Mouse (Mus musculus) urinary bladder, postnatal 14 days (tissue): ENCODE results near the gene Ccdc34.

Experiments used
- DNase-seq: peaks from one replicate; pipeline ENCODE4 v3.0.0; 2021; ENCODE audit warnings: low spot score

The Ccdc34 gene

DNA sequence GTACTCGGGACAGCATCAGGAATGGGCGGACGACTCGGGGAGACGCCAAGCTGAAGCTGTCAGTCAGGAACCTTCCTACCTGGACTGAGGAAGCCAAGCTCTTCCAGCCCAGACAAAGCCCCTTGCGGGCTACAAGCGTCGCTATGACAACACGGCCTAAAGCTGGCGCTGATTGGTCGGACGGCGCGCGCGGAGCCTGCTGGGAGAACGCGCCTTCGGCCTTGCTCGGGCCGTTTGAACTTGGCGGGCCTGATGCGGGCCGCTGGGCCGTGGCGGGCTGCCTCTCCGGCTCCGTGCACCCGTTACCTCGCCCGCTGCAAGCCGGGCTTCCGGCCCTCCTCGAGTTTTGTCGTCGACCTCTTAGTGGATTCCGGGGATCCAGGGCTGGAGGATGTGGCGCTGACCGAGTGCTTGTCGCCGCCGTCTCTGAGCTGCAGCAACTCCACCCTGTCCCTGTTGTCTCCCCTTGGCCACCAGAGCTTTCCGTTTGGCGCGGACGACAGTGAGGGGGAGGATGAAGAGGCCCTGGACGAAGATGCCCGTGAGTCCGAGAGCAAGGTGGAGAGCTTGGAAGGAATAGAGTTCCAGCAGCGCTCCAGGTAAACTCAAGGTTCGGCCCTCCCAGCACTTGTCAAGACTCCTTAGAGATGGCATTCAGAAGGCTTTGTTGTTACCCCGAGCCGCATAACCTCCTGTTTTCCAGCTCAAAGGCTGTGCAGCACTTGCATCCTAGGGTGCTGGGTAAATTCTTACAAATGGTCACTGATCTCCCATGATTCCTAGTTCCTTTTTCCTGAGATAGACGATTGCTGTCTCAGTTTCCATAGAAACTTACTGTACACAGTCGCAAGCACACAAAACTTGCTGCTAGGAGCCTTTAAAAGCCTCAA is at the start of gene Ccdc34:
TSS of gene Ccdc34 (plus strand) at position 202 of the 890 bp plus-strand sequence.
- peak; percentile 92 for DNase-seq

DNA sequence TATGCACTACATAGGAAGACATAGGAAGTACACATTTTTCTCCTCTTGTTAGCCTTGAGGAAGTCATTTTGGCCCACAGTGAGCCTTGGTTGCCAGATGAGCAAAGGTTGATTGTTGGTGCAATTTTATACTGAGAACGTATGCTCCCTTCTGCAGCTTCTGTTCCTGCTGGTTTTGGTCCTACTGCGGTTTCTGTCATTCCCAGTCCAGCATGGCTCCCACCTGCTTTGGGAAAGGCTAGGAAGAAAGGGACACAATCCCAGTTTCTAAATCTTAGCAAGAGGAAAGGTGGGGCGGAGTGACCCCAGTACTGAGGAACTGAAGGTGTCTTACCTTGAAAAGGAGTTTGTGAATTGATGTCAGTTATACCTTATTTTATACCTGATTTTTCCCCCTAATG is 48.2 kb upstream of the Ccdc34 start:
- DNase-seq: no peak

- DNase-seq: no peak
Measured at GRCm38 (mm10) chr2:109969926-109970532, 47.6 kb upstream of the Ccdc34 start.

DNA sequence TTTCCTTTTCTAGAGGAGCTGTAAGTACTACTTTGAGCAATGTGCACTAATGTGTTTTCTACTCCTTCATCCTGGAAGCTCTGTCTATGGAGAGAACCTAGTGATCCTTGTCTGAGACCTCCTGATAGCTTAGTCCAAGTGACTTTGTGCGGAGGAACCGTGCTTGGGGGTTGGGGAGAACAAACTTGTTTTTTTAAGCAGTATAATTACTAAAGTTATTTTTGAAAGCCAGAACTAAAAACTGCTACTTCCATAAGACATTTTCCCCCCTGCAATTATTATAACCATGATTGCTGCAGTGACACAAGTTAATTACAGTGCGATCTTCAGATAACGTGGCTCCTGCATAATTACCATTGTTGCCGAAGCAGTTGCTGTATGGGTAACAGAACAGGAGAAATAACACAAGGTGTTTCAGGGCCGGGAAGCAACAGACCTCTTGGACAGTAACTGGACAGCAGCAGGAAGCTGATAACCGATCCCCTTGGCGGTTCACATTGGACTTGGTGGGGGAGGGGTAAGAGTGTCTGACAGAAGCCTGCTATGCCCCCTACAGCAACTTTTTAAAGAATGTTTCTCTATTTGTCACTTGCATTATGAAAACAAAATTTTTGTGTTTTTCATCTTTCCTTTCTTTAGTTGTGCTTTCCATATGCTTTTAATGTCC is 46.7 kb upstream of the Ccdc34 start:
- no peak for DNase-seq

DNA sequence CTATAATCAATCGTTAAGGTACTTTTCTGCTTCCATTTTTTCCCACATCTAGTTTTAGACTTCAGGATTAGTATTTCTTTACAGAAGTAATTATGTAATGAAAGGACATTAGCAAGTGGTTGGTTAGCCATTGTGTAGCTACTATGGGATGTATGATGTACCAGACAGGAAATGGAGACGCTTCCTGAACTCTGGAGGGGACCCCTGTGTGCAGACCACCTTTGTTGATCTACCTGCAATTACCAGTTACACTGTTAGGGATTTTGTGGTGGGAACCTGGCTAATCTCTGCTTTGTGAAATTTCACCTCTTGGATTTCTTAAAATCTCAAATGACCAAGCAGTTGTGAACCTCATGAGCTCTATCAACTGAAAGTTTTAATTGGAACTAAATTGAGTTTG is 45.3 kb upstream of the Ccdc34 start:
- DNase-seq: no peak

DNA sequence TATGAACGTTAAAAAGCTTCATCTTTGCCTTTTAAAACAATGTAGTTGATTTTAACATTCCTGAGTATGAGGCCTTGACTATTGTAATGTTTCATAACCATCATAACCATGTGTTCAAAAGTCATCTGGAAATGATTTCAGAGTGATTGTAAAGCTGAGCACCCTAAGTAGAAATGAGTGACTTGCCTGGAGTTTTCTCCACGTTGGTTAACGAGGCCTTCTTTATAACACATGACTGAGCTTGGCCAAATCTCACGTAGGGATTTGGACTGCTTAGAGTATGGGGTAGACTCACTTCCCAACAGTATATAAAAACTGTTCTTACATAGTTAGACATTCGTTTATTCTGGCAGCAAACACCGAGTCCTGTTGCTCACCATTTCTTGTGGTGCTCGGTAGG is 44.7 kb upstream of the Ccdc34 start:
- DNase-seq: no peak

- no peak for DNase-seq
Measured at GRCm38 (mm10) chr2:109974807-109975206, 42.8 kb upstream of the Ccdc34 start.

GRCm38 (mm10) chr2:109976181-109976580 is 41.4 kb upstream of the Ccdc34 start:
- DNase-seq: no peak

DNA sequence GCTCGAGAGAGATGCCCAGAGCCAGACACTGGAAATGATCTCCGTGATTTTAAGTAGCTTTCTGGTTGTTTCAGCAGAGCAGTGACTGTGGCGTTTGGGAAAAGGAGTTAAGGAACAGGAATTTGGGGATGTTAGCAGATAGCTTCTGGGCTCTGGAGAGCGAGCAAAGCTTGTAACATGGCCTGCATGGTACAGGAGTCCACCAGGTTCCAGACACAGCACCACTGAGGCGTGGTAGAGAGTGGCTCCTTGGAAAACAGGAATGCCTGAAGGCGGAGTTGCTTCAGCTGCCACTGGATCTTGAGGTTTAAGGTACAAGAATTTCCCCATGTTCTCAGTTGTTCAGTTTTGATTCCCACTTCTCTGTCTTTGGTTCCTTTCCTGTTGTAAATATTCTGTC is 40.3 kb upstream of the Ccdc34 start:
- DNase-seq: no peak

DNA sequence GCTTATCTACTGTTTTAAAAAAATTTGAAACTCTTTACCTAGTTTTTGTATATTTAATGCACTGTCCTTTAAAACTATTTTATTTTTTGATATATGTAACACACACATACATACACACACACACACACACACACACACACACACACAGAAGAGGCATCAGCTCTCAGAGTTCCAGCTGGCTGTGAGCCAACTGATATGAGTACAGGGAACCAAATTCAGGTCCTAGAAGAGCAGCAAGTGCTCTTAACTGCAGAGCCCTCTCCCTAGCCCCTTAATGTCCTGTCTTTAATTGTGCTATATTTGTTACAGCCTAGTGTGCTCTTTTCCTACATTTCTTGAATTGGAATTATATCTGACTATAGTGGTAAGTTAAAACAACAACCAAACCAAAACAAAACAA is 38.4 kb upstream of the Ccdc34 start:
- DNase-seq: no peak

GRCm38 (mm10) chr2:109983435-109983834 is 34.2 kb upstream of the Ccdc34 start:
- DNase-seq: no peak

- DNase-seq: no peak
Measured at GRCm38 (mm10) chr2:109984930-109985329, 32.7 kb upstream of the Ccdc34 start.

GRCm38 (mm10) chr2:109985560-109985959 is 32.1 kb upstream of the Ccdc34 start:
- no peak for DNase-seq

DNA sequence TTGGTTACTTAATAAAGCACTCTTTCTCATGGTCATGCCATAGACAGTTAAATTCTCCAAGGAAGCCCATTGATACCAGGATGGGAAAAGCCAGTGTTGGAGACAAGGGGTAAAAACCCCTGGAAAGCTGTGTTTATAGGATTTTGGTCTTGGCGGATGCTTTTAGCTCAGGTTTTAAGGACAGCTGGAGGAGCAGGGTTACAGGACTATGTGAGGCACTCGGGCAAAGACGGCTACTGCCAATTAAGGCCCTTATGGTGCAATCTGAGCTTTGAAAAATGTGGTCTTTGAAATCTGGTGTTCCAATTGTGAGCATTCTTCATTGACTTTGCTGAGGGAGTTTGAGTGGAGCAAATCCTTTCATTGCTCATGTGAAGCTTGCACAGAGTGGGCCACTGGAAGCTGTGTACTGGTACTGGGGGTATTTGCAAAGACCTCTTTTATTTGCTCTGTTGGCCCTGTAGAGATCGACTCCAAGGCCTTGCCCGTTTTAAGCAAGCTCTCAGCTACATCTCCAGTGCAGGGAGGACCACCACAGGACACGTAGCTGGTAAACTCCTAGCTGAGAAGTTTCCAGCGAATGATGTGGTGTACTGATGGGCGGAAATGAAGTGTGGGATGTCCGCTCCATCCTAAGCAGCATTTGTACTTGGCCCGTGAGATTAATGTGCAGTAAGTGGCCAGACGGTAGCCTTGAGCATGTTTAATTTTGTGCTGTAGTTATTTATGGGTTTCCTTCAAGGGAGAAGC is 31.4 kb upstream of the Ccdc34 start:
- DNase-seq: no peak

DNA sequence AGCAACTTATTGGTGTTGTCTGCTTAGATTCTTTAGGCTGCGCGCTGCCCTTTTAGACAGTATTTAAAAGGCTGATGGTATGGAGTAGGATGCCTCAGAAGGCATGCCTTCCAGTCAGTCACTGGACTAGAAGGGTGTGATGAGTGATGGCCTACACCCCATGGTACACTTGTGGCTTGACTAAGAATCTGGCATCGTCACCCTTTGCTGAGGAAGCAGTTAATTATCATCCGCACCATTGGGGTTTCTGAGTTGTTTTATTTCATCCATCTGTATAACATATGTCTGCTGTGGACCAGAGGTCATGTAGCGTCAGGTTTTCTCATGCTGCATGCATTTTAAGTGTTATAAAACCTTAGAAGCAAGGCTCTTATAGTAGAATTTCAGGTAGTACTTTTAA is 29.7 kb upstream of the Ccdc34 start:
- DNase-seq: no peak

- no peak for DNase-seq
Measured at GRCm38 (mm10) chr2:109989196-109989595, 28.4 kb upstream of the Ccdc34 start.

DNA sequence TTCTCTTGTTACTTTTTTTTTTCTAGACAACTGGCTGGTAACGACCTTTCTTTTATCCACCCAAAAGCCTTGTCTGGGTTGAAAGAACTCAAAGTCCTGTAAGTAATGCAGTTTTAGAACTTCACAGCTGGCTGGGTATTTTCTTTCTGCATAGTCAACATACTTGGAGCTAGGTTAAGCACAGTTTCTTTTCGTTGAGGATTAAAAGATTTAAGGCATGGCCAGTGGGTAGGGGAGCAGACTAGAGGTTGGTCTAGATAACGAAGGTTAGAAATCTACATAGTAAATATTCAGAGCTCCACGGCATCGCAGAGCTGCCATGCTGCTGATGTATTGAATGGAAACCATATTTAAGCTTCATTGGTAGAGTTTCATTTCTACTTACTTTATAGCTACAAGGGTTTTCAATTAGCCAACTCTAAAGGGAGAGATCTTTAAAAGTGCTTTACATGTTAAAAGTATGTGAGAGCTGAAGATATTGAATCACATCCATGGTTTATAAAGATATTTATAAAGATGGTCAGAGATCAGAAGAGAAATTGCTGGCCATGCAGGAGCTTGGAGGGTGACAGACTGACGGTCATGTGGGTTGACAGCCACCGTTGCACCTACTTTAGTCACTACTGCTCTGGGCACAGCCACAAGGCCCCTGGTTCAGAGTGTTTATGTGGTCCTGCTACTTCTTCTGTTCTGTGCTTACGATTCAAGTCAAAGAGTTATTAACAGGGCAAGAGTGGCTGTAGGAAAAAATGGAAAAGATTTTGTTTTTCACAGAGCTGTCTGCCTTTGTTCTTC is 27.7 kb upstream of the Ccdc34 start:
- DNase-seq: no peak

GRCm38 (mm10) chr2:109991754-109992153 is 25.9 kb upstream of the Ccdc34 start:
- no peak for DNase-seq

- no peak for DNase-seq
Measured at GRCm38 (mm10) chr2:109992448-109993073, 25.1 kb upstream of the Ccdc34 start.

DNA sequence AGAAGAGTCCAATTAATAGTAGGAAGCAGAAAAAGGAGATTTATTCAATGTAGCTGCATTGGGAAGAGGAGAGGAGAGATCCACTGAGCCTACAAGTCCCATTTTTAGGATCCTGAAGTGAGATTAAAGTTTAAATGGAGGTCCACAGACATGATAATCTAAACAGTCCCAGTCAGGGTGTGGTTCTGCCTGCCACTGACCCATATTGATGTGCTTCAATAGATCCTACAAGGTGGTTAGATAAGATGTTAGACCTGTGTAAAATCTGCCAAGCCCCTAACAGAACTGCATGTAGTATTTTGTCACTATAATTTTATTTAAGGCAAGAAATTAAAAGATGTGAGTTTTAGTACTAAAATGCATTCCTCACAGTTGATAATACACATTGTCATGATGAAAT is 24.2 kb upstream of the Ccdc34 start:
- no peak for DNase-seq

GRCm38 (mm10) chr2:109995061-109995460 is 22.6 kb upstream of the Ccdc34 start:
- no peak for DNase-seq
